Mouse (Mus musculus) testis, adult 2 months (tissue): Measurements from ENCODE around the gene Atg7. TPM values are rescaled to one million over a fixed set of nuclear protein-coding genes. Genes with fewer than 3 reads are reported as not detected.
"Not testable (repeated sequence)": the region's sequence is repeated elsewhere in the genome, so short reads cannot be mapped to it uniquely, and the experiment has no call there.

ENCODE experiments used
- H3K27ac ChIP-seq: fragments of 200-500 bp; 2 replicates; pipeline ENCODE4 v1.5.1; 2012; ENCODE audit warnings: low read depth, low read length; ENCODE audit not compliant: control insufficient read depth, insufficient read depth
- H3K27me3 ChIP-seq: fragments of 200-500 bp; 2 replicates; pipeline ENCODE4 v1.6.1; 2012; ENCODE audit warnings: mild to moderate bottlenecking, low read length, moderate library complexity; ENCODE audit not compliant: control insufficient read depth, insufficient read depth
- H3K36me3 ChIP-seq: fragments of 200-500 bp; 2 replicates; pipeline ENCODE4 v1.6.1; 2012; ENCODE audit warnings: mild to moderate bottlenecking, low read length; ENCODE audit not compliant: control insufficient read depth, insufficient read depth
- H3K4me1 ChIP-seq: fragments of 200-500 bp; 2 replicates; pipeline ENCODE4 v1.6.1; 2012; ENCODE audit warnings: low read length; ENCODE audit not compliant: control insufficient read depth, insufficient read depth
- H3K4me3 ChIP-seq: fragments of 200-500 bp; 2 replicates; pipeline ENCODE4 v1.5.1; 2012; ENCODE audit warnings: low read depth, mild to moderate bottlenecking, low read length, moderate library complexity, mixed read lengths; ENCODE audit not compliant: control insufficient read depth
- CTCF ChIP-seq: fragments of 200-500 bp; IDR thresholded peaks from 2 replicates; pipeline ENCODE4 v1.5.1; 2012; ENCODE audit warnings: low read depth, mild to moderate bottlenecking, inconsistent platforms, low read length, moderate library complexity; ENCODE audit not compliant: control insufficient read depth, insufficient read depth, insufficient replicate concordance
- POLR2A ChIP-seq: fragments of 200-500 bp; IDR thresholded peaks from 2 replicates; pipeline ENCODE4 v1.6.1; 2012; ENCODE audit warnings: low read depth, mild to moderate bottlenecking, inconsistent platforms, low read length, moderate library complexity; ENCODE audit not compliant: control insufficient read depth
- polyA plus RNA-seq: library from polyadenylated mRNA; depleted of rRNA; stranded (reverse); fragments of >200 nt; gene quantifications from 2 replicates; pipeline ENCODE4 v1.2.3, GENCODE M21; 2012; rRNA removed

Atg7 gene
- 52.0 and 62.0 TPM in 2 replicates for polyA plus RNA-seq

GRCm38 (mm10) chr6:114642601-114643528, at the start of gene Atg7:
Gene Atg7, plus strand, starts transcription at chr6:114643097.
- no peaks in the 10 kb centered on the region for H3K27me3 ChIP-seq
- peak within 1 kb of the TSS; percentile 81 for H3K27ac ChIP-seq
- no peak for TF ChIP-seq CTCF
- peak; percentile 95 for TF ChIP-seq POLR2A
- H3K36me3 ChIP-seq, result no peaks in the 10 kb centered on the region
- peaks cover 2% of the 10 kb centered on the region for H3K4me1 ChIP-seq
- H3K4me3 ChIP-seq, result peak within 1 kb of the TSS; percentile 97

GRCm38 (mm10) chr6:114614076-114614475, 28.8 kb upstream of the Atg7 start:
- H3K36me3 ChIP-seq, H3K4me1 ChIP-seq, H3K4me3 ChIP-seq, H3K27me3 ChIP-seq, H3K27ac ChIP-seq: not testable (repeated sequence)

GRCm38 (mm10) chr6:114633886-114634285, 9.0 kb upstream of the Atg7 start:
- not testable (repeated sequence) for H3K27ac ChIP-seq, H3K4me1 ChIP-seq, H3K27me3 ChIP-seq, H3K36me3 ChIP-seq, H3K4me3 ChIP-seq

GRCm38 (mm10) chr6:114643716-114644115, 819 bp downstream of the Atg7 start:
- Histone ChIP-seq H3K36me3 (no peaks in the 10 kb centered on the region), H3K27me3 (no peaks in the 10 kb centered on the region), H3K4me1 (peaks cover 2% of the 10 kb centered on the region), H3K4me3 (peak overlapping the region; percentile 97), H3K27ac (no peak overlapping the region; the same call in none of the 2 replicates)
- TF ChIP-seq POLR2A (no peak), CTCF (no peak)

- no peak for TF ChIP-seq CTCF
- TF ChIP-seq POLR2A, result no peak
- Histone ChIP-seq H3K27me3 (no peaks in the 10 kb centered on the region), H3K27ac (no peak overlapping the region), H3K4me1 (peaks cover 2% of the 10 kb centered on the region), H3K36me3 (no peaks in the 10 kb centered on the region), H3K4me3 (no peak overlapping the region)
These were observed 1.6 kb downstream of the Atg7 start for GRCm38 (mm10) chr6:114644531-114644930.

- no peak overlapping the region for H3K27ac ChIP-seq
- TF ChIP-seq POLR2A (no peak), CTCF (no peak)
- no peaks in the 10 kb centered on the region for H3K36me3 ChIP-seq
- H3K4me1 ChIP-seq, result peaks cover 2% of the 10 kb centered on the region
- H3K27me3 ChIP-seq, result no peaks in the 10 kb centered on the region
- no peak overlapping the region for H3K4me3 ChIP-seq
These were observed 3.3 kb downstream of the Atg7 start for GRCm38 (mm10) chr6:114646201-114646600.

GRCm38 (mm10) chr6:114647011-114647410, 4.1 kb downstream of the Atg7 start:
- H3K4me1 ChIP-seq, result peaks cover 2% of the 10 kb centered on the region
- TF ChIP-seq POLR2A (no peak), CTCF (no peak)
- H3K36me3 ChIP-seq, result no peaks in the 10 kb centered on the region
- H3K27ac ChIP-seq, result no peak overlapping the region
- H3K4me3 ChIP-seq, result no peak overlapping the region
- H3K27me3 ChIP-seq, result no peaks in the 10 kb centered on the region
